Mouse (Mus musculus) kidney, embryonic 15.5 days (tissue): ENCODE results near the gene Plp2. TPM values are rescaled to one million over a fixed set of nuclear protein-coding genes. Genes with fewer than 3 reads are reported as not detected.
"Not testable (repeated sequence)": the region's sequence is repeated elsewhere in the genome, so short reads cannot be mapped to it uniquely, and the experiment has no call there.

ENCODE experiments used
- ATAC-seq: fragments of 200-750 bp; cut with Nextera tagmentation; replicated peaks from 2 replicates; pipeline ENCODE4 v1.8.0; 2017; ENCODE audit warnings: moderate TSS enrichment; ENCODE audit not compliant: low FRiP score
- H3K27ac ChIP-seq: fragments of 300-500 bp; sonication (generic); 2 replicates; pipeline ENCODE4 v1.5.1; 2015; ENCODE audit warnings: mild to moderate bottlenecking, inconsistent platforms
- H3K27me3 ChIP-seq: fragments of 300-500 bp; sonication (generic); 2 replicates; pipeline ENCODE4 v1.6.1; 2015; ENCODE audit warnings: inconsistent platforms
- H3K36me3 ChIP-seq: fragments of 300-500 bp; sonication (generic); 2 replicates; pipeline ENCODE4 v1.6.1; 2015; ENCODE audit warnings: inconsistent platforms
- H3K4me1 ChIP-seq: fragments of 300-500 bp; sonication (generic); 2 replicates; pipeline ENCODE4 v1.6.1; 2015; ENCODE audit warnings: inconsistent platforms
- H3K4me2 ChIP-seq: fragments of 300-500 bp; sonication (generic); 2 replicates; pipeline ENCODE4 v1.6.1; 2015; ENCODE audit warnings: moderate library complexity, mild to moderate bottlenecking, inconsistent platforms
- H3K4me3 ChIP-seq: fragments of 300-500 bp; sonication (generic); replicated peaks from 2 replicates; pipeline ENCODE4 v1.5.1; 2015; ENCODE audit warnings: mild to moderate bottlenecking, inconsistent platforms
- H3K9ac ChIP-seq: fragments of 300-500 bp; sonication (generic); 2 replicates; pipeline ENCODE4 v1.6.1; 2015; ENCODE audit warnings: mild to moderate bottlenecking, inconsistent platforms
- H3K9me3 ChIP-seq: fragments of 300-500 bp; sonication (generic); replicated peaks from 2 replicates; pipeline ENCODE4 v1.6.1; 2016; ENCODE audit warnings: inconsistent platforms
- WGBS: fragments of 180-500 bp; shearing (Covaris S2); methylation state at CpG from one replicate; pipeline ENCODE4 v1.1.7; 2015; ENCODE audit warnings: mixed read lengths; 5-methylcytosine and 5-hydroxymethylcytosine counted together
- polyA plus RNA-seq: library from polyadenylated mRNA; unstranded; fragments of >200 nt; fragmentation: Nextera tagmentation; extraction: Ambion mirVana; gene quantifications from 2 replicates; pipeline ENCODE4 v1.2.1, GENCODE M21; 2015

Gene Plp2
- 156 and 168 TPM in 2 replicates for polyA plus RNA-seq

- Histone ChIP-seq H3K9me3 (no peaks in the 10 kb centered on the region), H3K9ac (peak within 1 kb of the TSS; percentile 52), H3K36me3 (peaks cover 23% of the 10 kb centered on the region), H3K4me2 (peak within 1 kb of the TSS; percentile 62), H3K27me3 (no peaks in the 10 kb centered on the region), H3K4me3 (peak within 1 kb of the TSS; percentile 53), H3K27ac (peak within 1 kb of the TSS; percentile 91), H3K4me1 (peaks cover 27% of the 10 kb centered on the region)
- 23% methylated on average over 35 of the region's 36 CpGs for WGBS
- peak; percentile 40 for ATAC-seq
Measured at GRCm38 (mm10) chrX:7670921-7671623, at the start of gene Plp2. Gene Plp2 (minus strand): TSS chrX:7671390.

DNA sequence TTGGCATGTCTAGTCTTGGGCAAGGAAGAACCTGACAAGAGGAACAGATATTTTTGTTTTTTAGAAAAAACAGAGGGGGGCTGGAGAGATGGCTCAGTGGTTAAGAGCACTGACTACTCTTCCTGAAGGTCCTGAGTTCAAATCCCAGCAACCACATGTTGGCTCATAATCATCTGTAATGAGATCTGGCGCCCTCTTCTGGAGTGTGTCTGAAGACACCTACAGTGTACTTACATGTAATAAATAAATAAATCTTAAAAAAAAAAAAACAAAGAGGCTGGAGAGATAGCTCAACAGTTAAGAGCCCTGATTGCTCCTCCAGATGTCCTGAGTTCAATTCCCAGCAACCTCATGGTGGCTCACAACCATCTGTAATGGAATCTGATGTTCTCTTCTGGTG lies 44.9 kb upstream of the Plp2 start:
- WGBS, result 44% methylated on average over 1 of the region's 1 CpGs
- not testable (repeated sequence) for H3K27me3 ChIP-seq, H3K9me3 ChIP-seq, H3K36me3 ChIP-seq, H3K27ac ChIP-seq, H3K4me2 ChIP-seq, H3K4me3 ChIP-seq, H3K9ac ChIP-seq, H3K4me1 ChIP-seq, ATAC-seq

- H3K9me3 ChIP-seq, H3K27me3 ChIP-seq, H3K36me3 ChIP-seq, H3K4me1 ChIP-seq: not testable (repeated sequence)
- 0 out of 2 replicates have a peak within 1 kb of the TSS, but pooled peaks have one; percentile 41 for H3K27ac ChIP-seq
- peak within 1 kb of the TSS; percentile 42 for H3K4me3 ChIP-seq
- H3K4me2 ChIP-seq, result peak within 1 kb of the TSS; percentile 56
- 20% methylated on average over 47 of the region's 60 CpGs for whole genome bisulfite sequencing
- peak; percentile 97 for ATAC-seq
- H3K9ac ChIP-seq, result peak within 1 kb of the TSS; percentile 26; the same call in 1 of the 2 replicates
Measured at GRCm38 (mm10) chrX:7714135-7714899, 43.1 kb upstream of the Plp2 start, which contains the start of gene Wdr45. Gene Wdr45 (plus strand): TSS chrX:7714333.

DNA sequence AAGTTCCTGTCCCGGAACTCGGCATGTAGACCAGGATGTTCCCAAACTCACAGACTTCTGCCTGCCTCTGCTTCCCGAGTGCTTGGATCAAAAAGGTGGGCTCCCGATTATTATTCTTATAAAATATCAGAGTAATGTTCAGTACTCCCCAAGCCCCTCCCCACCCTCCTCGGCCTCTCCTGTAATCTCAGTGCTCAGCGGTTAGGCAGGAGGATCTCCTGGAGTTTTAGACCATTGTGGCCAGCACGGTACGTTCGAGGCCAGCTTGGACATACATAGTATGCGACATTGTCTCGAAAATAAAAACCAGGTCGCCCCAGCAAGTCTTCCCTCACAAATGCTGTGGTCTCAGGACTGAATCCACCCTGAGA lies 42.6 kb upstream of the Plp2 start:
- not testable (repeated sequence) for H3K36me3 ChIP-seq, ATAC-seq, H3K9me3 ChIP-seq, H3K27ac ChIP-seq, H3K4me1 ChIP-seq, H3K27me3 ChIP-seq
- whole genome bisulfite sequencing, result 28% methylated on average over 6 of the region's 12 CpGs
- peak overlapping the region; percentile 26; the same call in 1 of the 2 replicates for H3K9ac ChIP-seq
- H3K4me2 ChIP-seq, result peak overlapping the region; percentile 56
- peak overlapping the region; percentile 42 for H3K4me3 ChIP-seq

DNA sequence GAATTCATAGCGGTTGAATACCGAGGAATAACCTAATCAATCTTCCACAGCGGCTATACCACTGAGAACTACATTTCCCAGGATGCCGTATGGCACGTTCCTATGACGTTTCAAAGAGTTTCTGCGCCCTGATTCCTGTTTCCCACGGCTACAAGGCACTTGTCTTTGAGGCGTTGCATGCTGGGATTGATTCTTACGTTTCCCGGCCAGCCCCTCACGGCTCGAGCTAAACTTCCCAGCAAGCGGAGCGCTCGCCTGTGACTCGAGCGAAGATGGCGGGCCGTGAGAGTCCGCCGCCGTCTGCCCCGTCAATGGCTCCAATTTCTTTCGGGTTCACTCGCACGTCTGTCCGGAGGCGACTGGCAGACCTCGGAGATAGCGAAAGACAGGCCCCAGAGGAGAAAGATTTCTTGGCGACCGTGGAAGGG lies 25.8 kb upstream of the Plp2 start, which contains the start of gene Gpkow:
TSS of gene Gpkow (plus strand) at position 178 of the 428 bp plus-strand sequence.
- Histone ChIP-seq H3K4me1 (peaks cover 7% of the 10 kb centered on the region; the same call in 1 of the 2 replicates), H3K36me3 (peaks cover 25% of the 10 kb centered on the region; the same call in 1 of the 2 replicates), H3K9me3 (no peaks in the 10 kb centered on the region), H3K9ac (peak within 1 kb of the TSS; percentile 55), H3K4me3 (peak within 1 kb of the TSS; percentile 62), H3K4me2 (peak within 1 kb of the TSS; percentile 63), H3K27ac (no peak within 1 kb of the TSS), H3K27me3 (no peaks in the 10 kb centered on the region)
- ATAC-seq, result peak; percentile 97
- WGBS, result 19% methylated on average over 33 of the region's 33 CpGs

- peak; percentile 40 for ATAC-seq
- WGBS, result 32% methylated on average over 6 of the region's 6 CpGs
Measured at GRCm38 (mm10) chrX:7696520-7696919, 25.3 kb upstream of the Plp2 start.

GRCm38 (mm10) chrX:7692862-7693261 lies 21.7 kb upstream of the Plp2 start:
- 36% methylated on average over 4 of the region's 4 CpGs for WGBS
- no peak overlapping the region for H3K4me2 ChIP-seq
- H3K27me3 ChIP-seq, result no peaks in the 10 kb centered on the region
- H3K36me3 ChIP-seq, result no peaks in the 10 kb centered on the region
- no peaks in the 10 kb centered on the region for H3K4me1 ChIP-seq
- H3K9me3 ChIP-seq, result no peaks in the 10 kb centered on the region
- no peak for ATAC-seq
- H3K9ac ChIP-seq, result no peak overlapping the region
- no peak overlapping the region for H3K4me3 ChIP-seq
- no peak overlapping the region for H3K27ac ChIP-seq

More at GRCm38 (mm10) chrX:7696520-7696919, 25.3 kb upstream of the Plp2 start:
- H3K9ac ChIP-seq, result no peak overlapping the region
- H3K27ac ChIP-seq, result no peak overlapping the region
- no peaks in the 10 kb centered on the region for H3K27me3 ChIP-seq
- H3K9me3 ChIP-seq, result no peaks in the 10 kb centered on the region
- H3K36me3 ChIP-seq, result peaks cover 20% of the 10 kb centered on the region; the same call in 1 of the 2 replicates
- H3K4me2 ChIP-seq, result peak overlapping the region; percentile 43
- H3K4me3 ChIP-seq, result peak overlapping the region; percentile 62
- H3K4me1 ChIP-seq, result peaks cover 7% of the 10 kb centered on the region; the same call in 1 of the 2 replicates

- WGBS, result 46% methylated on average over 3 of the region's 3 CpGs
Measured at GRCm38 (mm10) chrX:7690486-7690885, 19.3 kb upstream of the Plp2 start.

GRCm38 (mm10) chrX:7688321-7688720 lies 17.1 kb upstream of the Plp2 start:
- Histone ChIP-seq H3K4me1 (no peaks in the 10 kb centered on the region), H3K4me3 (no peak overlapping the region), H3K27me3 (no peaks in the 10 kb centered on the region), H3K36me3 (no peaks in the 10 kb centered on the region), H3K27ac (no peak overlapping the region), H3K4me2 (no peak overlapping the region), H3K9ac (no peak overlapping the region), H3K9me3 (no peaks in the 10 kb centered on the region)
- WGBS, result 87% methylated on average over 2 of the region's 2 CpGs
- ATAC-seq, result no peak

More at GRCm38 (mm10) chrX:7690486-7690885, 19.3 kb upstream of the Plp2 start:
- H3K27ac ChIP-seq, result no peak overlapping the region
- H3K9ac ChIP-seq, result no peak overlapping the region
- H3K9me3 ChIP-seq, result no peaks in the 10 kb centered on the region
- H3K36me3 ChIP-seq, result no peaks in the 10 kb centered on the region
- no peaks in the 10 kb centered on the region for H3K27me3 ChIP-seq
- H3K4me1 ChIP-seq, result no peaks in the 10 kb centered on the region
- no peak overlapping the region for H3K4me3 ChIP-seq
- H3K4me2 ChIP-seq, result no peak overlapping the region
- ATAC-seq, result no peak

- Histone ChIP-seq H3K4me1 (no peaks in the 10 kb centered on the region), H3K27ac (no peak within 1 kb of the TSS), H3K4me3 (peak within 1 kb of the TSS; percentile 36), H3K27me3 (no peaks in the 10 kb centered on the region), H3K4me2 (peak within 1 kb of the TSS; percentile 59), H3K36me3 (no peaks in the 10 kb centered on the region), H3K9ac (no peak within 1 kb of the TSS), H3K9me3 (no peaks in the 10 kb centered on the region)
- ATAC-seq, result no peak
- 74% methylated on average over 14 of the region's 14 CpGs for WGBS
Measured at GRCm38 (mm10) chrX:7680864-7681263, 9.7 kb upstream of the Plp2 start, which contains the start of gene Magix. Gene Magix (minus strand): TSS chrX:7681251.

DNA sequence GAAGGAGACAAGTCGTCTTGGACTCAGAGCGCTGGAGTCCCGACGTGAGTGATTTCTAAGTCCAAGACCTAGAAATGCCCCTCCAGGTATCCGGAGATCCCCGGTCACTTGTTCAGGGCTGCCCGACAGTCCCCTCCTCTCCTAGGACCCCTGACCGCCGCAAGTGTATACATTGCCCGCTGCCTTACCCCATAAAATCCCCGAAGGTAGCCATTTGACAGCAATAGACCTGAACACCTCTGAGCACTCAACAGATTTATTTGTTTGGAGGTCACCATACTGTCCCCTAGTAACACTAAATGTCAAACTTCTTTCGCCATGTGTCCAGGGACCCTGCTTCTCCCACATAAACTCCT lies 8.8 kb upstream of the Plp2 start:
- H3K4me1 ChIP-seq, result peaks cover under 1% of the 10 kb centered on the region; the same call in 1 of the 2 replicates
- no peaks in the 10 kb centered on the region for H3K36me3 ChIP-seq
- H3K27me3 ChIP-seq, result no peaks in the 10 kb centered on the region
- H3K4me2 ChIP-seq, result peak overlapping the region; percentile 59
- H3K27ac ChIP-seq, result no peak overlapping the region
- 18% methylated on average over 12 of the region's 12 CpGs for WGBS
- H3K4me3 ChIP-seq, result peak overlapping the region; percentile 36
- no peaks in the 10 kb centered on the region for H3K9me3 ChIP-seq
- peak; percentile 47 for ATAC-seq
- H3K9ac ChIP-seq, result no peak overlapping the region
